Mouse (Mus musculus) heart, embryonic 16.5 days (tissue): Measurements from ENCODE around the gene Myo10. TPM values are rescaled to one million over a fixed set of nuclear protein-coding genes. Genes with fewer than 3 reads are reported as not detected.

Source experiments
- ATAC-seq: fragments of 200-750 bp; cut with Nextera tagmentation; replicated peaks from 2 replicates; pipeline ENCODE4 v1.8.0; 2017; ENCODE audit warnings: moderate number of reproducible peaks; ENCODE audit not compliant: insufficient read depth, low FRiP score; ENCODE audit errors: extremely low read depth
- H3K27ac ChIP-seq: fragments of 300-500 bp; sonication (generic); 2 replicates; pipeline ENCODE4 v1.5.1; 2014; ENCODE audit warnings: mild to moderate bottlenecking, low read length, control low read depth, moderate library complexity
- H3K27me3 ChIP-seq: fragments of 300-500 bp; sonication (generic); 2 replicates; pipeline ENCODE4 v1.6.1; 2014; ENCODE audit warnings: low read length, mixed read lengths; ENCODE audit not compliant: control insufficient read depth, insufficient read depth
- H3K36me3 ChIP-seq: fragments of 300-500 bp; sonication (generic); 2 replicates; pipeline ENCODE4 v1.6.1; 2014; ENCODE audit not compliant: control insufficient read depth, insufficient read depth
- H3K4me1 ChIP-seq: fragments of 300-500 bp; sonication (generic); 2 replicates; pipeline ENCODE4 v1.6.1; 2014; ENCODE audit warnings: low read length, mixed read lengths; ENCODE audit not compliant: control insufficient read depth, insufficient read depth
- H3K4me2 ChIP-seq: fragments of 300-500 bp; sonication (generic); 2 replicates; pipeline ENCODE4 v1.6.1; 2014; ENCODE audit warnings: low read depth, mild to moderate bottlenecking, control low read depth, low read length
- H3K4me3 ChIP-seq: fragments of 300-500 bp; sonication (generic); 2 replicates; pipeline ENCODE4 v1.5.1; 2014; ENCODE audit warnings: mild to moderate bottlenecking, control low read depth, low read length
- H3K9ac ChIP-seq: fragments of 300-500 bp; sonication (generic); 2 replicates; pipeline ENCODE4 v1.6.1; 2014; ENCODE audit warnings: low read length, control low read depth
- H3K9me3 ChIP-seq: fragments of 300-500 bp; sonication (generic); replicated peaks from 2 replicates; pipeline ENCODE4 v1.6.1; 2016; ENCODE audit warnings: low read length; ENCODE audit not compliant: control insufficient read depth
- WGBS: fragments of 180-500 bp; shearing (Covaris S2); extraction: QIAGEN DNeasy Blood & Tissue Kit; methylation state at CpG from one replicate; pipeline ENCODE4 v1.1.7; 2014; 5-methylcytosine and 5-hydroxymethylcytosine counted together
- polyA plus RNA-seq: library from polyadenylated mRNA; unstranded; fragments of >200 nt; fragmentation: Nextera tagmentation; extraction: Ambion mirVana; gene quantifications from 2 replicates; pipeline ENCODE4 v1.2.1, GENCODE M21; 2015

Gene Myo10
- polyA plus RNA-seq, 1 experiment from 2014 or later, result 14.9 TPM

DNA sequence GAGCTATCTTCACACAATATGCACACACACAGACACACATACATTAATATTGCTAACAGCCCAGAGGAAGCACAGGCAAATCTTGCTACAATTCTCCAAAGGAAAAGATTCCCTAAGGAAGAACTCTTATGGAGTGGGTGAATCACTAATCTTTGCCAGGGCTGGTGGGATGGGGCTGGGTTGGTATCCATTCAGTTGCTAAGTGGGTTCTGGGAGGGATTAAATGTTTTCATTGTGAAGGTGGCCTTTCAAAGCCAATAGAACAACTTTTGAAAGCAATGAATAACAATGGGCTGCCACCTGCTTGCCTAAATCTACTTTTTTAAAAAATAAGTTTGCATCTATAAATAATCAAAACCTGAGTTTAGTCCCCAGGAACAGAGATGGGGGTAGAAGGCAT is 131.6 kb downstream of the Myo10 start:
- Histone ChIP-seq H3K36me3 (no peaks in the 10 kb centered on the region), H3K4me1 (no peaks in the 10 kb centered on the region), H3K4me2 (no peak overlapping the region), H3K9me3 (no peaks in the 10 kb centered on the region), H3K27ac (no peak overlapping the region), H3K9ac (no peak overlapping the region), H3K27me3 (no peaks in the 10 kb centered on the region), H3K4me3 (no peak overlapping the region)
- no peak for ATAC-seq

DNA sequence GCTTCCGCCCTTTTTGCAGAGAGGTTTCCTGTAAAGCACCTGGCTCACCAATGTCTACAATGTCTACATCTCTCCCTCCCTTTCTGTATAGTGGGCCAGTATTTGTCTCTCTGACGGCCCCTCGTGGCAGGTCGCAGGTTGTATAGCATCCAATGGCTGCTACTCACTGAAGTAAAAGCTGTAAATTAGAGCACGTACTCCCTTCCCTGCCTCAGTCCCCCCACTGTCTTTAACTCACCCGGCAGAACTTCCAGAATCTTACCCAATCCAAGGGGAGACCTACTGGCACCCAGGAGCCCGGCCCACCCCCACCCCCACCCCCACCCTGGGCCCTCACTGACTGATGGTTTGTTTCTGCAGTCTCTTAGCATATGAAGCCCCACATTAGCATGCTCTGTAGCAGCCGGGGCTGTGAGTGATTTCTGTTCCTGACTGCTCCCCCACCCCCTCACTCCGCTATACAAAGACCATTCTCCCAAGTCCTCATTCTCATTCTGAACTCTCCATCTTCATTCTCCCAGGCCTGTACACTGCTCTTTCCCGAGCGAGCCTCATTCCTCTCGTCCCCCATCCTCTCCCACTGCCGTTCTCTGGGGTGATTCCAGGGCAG is 132.1 kb downstream of the Myo10 start:
- H3K9ac ChIP-seq, result no peak overlapping the region

DNA sequence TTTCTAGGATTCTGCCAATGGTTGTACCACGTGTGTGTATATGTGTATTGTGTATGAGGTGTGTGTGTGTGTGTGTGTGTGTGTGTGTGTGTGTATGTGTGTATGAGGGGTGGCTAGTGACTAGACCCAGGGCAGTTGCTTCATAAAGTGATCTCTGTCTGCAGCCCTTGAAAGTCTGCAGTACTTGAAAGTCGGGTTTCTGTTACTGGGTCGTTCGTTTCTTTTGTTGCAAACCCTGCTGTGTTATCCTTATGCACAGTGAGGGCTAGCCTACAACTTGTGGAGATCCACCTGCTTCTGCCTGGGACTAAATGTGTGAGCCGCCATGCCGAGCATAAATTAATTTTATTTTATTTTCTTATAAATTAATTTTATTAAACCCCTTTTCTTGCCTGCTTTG is 133.2 kb downstream of the Myo10 start:
- Histone ChIP-seq H3K27me3 (no peaks in the 10 kb centered on the region), H3K9me3 (no peaks in the 10 kb centered on the region), H3K36me3 (no peaks in the 10 kb centered on the region), H3K4me3 (no peak overlapping the region), H3K4me1 (no peaks in the 10 kb centered on the region), H3K4me2 (no peak overlapping the region), H3K9ac (no peak overlapping the region), H3K27ac (no peak overlapping the region)
- 71% methylated on average over 6 of the region's 6 CpGs for WGBS
- no peak for ATAC-seq

More for the DNA sequence above, 132.1 kb downstream of the Myo10 start:
- no peak overlapping the region for H3K4me2 ChIP-seq
- H3K27me3 ChIP-seq, result no peaks in the 10 kb centered on the region
- no peak for ATAC-seq
- no peak overlapping the region for H3K4me3 ChIP-seq
- H3K4me1 ChIP-seq, result no peaks in the 10 kb centered on the region
- no peak overlapping the region for H3K27ac ChIP-seq
- H3K9me3 ChIP-seq, result no peaks in the 10 kb centered on the region
- WGBS, result 48% methylated on average over 13 of the region's 13 CpGs
- no peaks in the 10 kb centered on the region for H3K36me3 ChIP-seq

DNA sequence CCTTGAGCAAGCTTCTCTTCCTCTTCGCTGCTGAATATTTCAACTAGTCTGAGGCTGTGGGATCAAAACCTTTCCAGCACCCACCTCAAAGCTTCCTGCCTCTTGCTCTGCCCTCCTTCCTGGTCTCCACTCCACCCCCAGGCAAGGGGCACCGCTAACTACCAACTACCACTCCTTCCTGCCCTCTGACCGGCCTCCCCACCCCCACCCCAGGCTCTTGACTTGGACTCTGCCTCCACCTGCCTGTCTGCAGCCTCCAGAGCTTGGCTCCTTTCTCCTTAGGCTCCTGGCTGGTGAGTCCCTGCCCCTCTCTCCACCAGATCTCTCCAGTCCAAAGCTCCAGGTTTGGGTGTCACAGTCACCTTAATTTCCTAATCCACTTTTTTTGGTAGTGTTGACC is 133.7 kb downstream of the Myo10 start:
- Histone ChIP-seq H3K4me3 (no peak overlapping the region), H3K9me3 (no peaks in the 10 kb centered on the region), H3K27me3 (no peaks in the 10 kb centered on the region), H3K9ac (no peak overlapping the region), H3K36me3 (no peaks in the 10 kb centered on the region), H3K4me2 (no peak overlapping the region), H3K27ac (no peak overlapping the region), H3K4me1 (no peaks in the 10 kb centered on the region)
- ATAC-seq, result no peak
- WGBS, result 58% methylated on average over 3 of the region's 3 CpGs

DNA sequence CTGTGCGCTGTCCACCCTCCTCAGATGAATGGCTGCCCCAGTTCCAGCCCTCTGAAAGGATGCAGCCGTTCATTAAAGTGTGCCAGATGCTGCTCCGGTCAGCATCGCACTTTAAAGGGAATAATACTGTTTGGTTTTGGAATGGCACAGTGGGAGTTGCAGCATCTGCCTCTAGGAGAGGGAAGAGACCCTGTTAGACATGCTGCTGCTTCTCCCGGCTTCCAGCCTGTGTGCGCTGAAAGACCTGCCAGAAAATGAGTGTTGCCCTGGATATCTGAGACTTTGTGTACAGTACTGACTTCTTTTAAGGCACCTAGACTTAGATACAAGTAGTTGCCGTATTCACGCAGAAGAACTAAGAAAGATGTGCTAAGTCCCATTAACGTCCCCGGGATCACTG is 135.7 kb downstream of the Myo10 start:
- Histone ChIP-seq H3K9me3 (no peaks in the 10 kb centered on the region), H3K36me3 (no peaks in the 10 kb centered on the region), H3K4me2 (no peak overlapping the region), H3K27me3 (no peaks in the 10 kb centered on the region), H3K4me3 (no peak overlapping the region), H3K27ac (no peak overlapping the region), H3K9ac (no peak overlapping the region), H3K4me1 (no peaks in the 10 kb centered on the region)
- ATAC-seq, result no peak
- WGBS, result 63% methylated on average over 10 of the region's 10 CpGs

DNA sequence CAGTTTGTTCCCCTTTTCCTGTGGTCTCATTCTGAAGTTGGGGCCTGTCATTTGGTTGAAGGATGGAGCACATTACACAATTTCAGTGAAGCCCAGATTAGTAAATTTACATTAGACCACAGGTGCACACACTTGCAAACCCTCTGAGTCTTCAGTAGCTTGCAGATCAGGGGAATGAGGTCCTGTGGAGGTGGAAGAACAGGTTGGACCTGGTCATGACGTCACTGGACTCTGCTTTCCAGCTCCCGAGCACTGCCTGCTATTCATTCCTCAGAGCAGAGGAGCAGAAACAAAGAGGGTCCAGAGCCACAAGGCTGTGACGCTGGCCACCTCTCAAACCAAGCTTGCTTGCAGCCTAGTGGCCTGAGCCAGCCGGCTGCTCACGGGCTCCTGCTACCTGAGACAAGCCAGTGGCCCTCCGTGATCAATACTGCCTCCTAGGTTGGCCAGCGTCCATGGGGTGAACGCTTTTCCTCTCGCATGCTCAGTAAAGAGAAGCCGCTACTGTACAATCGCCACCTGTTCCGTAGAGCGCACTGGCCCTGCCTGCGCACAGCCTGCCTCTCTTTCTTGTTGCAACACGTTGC is 136.3 kb downstream of the Myo10 start:
- Histone ChIP-seq H3K9ac (no peak overlapping the region), H3K9me3 (no peaks in the 10 kb centered on the region), H3K4me3 (no peak overlapping the region), H3K27ac (no peak overlapping the region), H3K4me1 (no peaks in the 10 kb centered on the region), H3K27me3 (no peaks in the 10 kb centered on the region), H3K4me2 (no peak overlapping the region), H3K36me3 (no peaks in the 10 kb centered on the region)
- ATAC-seq, result no peak
- WGBS, result 71% methylated on average over 15 of the region's 15 CpGs

DNA sequence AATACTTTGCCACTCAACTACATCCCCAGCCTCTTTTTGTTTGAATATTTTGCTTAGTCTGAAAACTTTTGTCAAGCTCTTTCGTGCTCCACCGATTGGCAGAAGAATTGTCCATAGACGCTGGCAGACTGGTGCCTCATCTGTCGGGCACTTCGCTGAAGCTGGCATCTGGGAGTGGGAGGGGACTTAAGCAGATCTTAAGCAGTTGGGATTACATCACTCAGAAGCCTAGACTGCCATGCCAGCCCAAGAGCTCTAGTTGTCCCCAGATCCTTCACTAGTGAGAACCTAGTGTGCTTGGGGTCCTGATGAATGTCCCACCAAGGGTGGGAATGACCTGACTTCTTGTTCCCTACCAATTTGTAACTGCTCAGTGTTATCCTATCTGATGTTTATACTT is 138.0 kb downstream of the Myo10 start:
- Histone ChIP-seq H3K9me3 (no peaks in the 10 kb centered on the region), H3K4me3 (no peak overlapping the region), H3K27me3 (no peaks in the 10 kb centered on the region), H3K27ac (no peak overlapping the region), H3K4me2 (no peak overlapping the region), H3K4me1 (no peaks in the 10 kb centered on the region), H3K9ac (no peak overlapping the region), H3K36me3 (no peaks in the 10 kb centered on the region)
- 77% methylated on average over 5 of the region's 5 CpGs for WGBS
- no peak for ATAC-seq

DNA sequence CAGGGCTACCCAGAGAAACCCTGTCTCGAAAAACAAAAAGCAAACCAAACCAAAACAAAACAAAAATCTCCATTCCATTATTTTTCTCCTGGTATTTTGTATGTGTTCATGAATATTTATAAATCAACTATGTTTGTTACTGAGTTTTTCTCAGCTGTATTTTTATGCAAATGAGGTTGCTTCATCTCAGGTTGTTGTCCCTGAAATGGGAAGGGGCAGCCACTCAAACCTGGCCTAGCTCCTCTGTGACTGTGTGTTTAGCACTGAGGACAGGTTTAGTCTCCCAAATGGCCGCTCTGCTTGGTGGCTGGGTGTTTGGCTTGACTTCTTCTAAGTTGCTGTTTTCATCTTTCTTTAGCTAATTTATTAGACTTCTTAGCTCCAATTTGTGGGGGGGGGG is 138.7 kb downstream of the Myo10 start:
- WGBS, result 89% methylated on average over 2 of the region's 2 CpGs
- Histone ChIP-seq H3K9ac (no peak overlapping the region), H3K4me2 (no peak overlapping the region)

DNA sequence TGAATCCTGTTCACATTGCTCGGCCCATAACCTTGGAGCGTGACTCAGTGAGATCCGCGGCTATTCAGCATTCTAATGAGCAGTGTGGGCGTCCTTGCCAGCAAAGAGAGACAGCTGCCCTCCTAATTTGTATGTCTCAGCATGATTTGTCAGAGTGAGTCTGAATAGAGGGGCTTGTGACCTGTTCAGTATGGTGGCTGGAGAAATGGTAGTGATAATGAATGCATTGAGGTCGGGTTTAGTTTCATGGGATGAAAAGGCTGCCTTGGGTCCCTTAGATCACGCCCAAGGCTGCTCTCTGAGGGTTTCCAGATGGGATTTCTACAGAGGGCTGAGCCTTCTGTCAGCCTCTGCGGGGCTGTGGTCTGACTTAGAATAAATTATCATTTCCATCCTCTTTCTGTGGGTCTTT is 139.5 kb downstream of the Myo10 start:
- no peak overlapping the region for H3K4me3 ChIP-seq
- H3K27me3 ChIP-seq, result no peaks in the 10 kb centered on the region
- no peak overlapping the region for H3K9ac ChIP-seq
- WGBS, result 48% methylated on average over 8 of the region's 8 CpGs
- no peaks in the 10 kb centered on the region for H3K36me3 ChIP-seq
- peaks cover 3% of the 10 kb centered on the region for H3K4me1 ChIP-seq
- ATAC-seq, result no peak
- H3K4me2 ChIP-seq, result no peak overlapping the region
- no peaks in the 10 kb centered on the region for H3K9me3 ChIP-seq
- no peak overlapping the region for H3K27ac ChIP-seq

More for the DNA sequence above, 138.7 kb downstream of the Myo10 start:
- Histone ChIP-seq H3K4me1 (no peaks in the 10 kb centered on the region; the same call in 1 of the 2 replicates), H3K27me3 (no peaks in the 10 kb centered on the region), H3K36me3 (no peaks in the 10 kb centered on the region), H3K9me3 (no peaks in the 10 kb centered on the region), H3K4me3 (no peak overlapping the region), H3K27ac (no peak overlapping the region)
- ATAC-seq, result no peak
